Mouse (Mus musculus) intestine, embryonic 14.5 days (tissue): ENCODE results near the gene Prap1. TPM values are rescaled to one million over a fixed set of nuclear protein-coding genes. Genes with fewer than 3 reads are reported as not detected.
"Not testable (repeated sequence)": the region's sequence is repeated elsewhere in the genome, so short reads cannot be mapped to it uniquely, and the experiment has no call there.

Experiments used
- ATAC-seq: fragments of 200-750 bp; cut with Nextera tagmentation; replicated peaks from 2 replicates; pipeline ENCODE4 v1.8.0; 2017; ENCODE audit warnings: low read depth, moderate number of reproducible peaks, moderate TSS enrichment, moderate library complexity; ENCODE audit not compliant: low FRiP score, low TSS enrichment
- DNase-seq: peaks from one replicate; pipeline ENCODE4 v3.0.0-alpha.2; 2018; ENCODE audit warnings: low spot score
- H3K27ac ChIP-seq: fragments of 300-500 bp; sonication (generic); 2 replicates; pipeline ENCODE4 v1.5.1; 2014; ENCODE audit warnings: low read depth, mild to moderate bottlenecking, control low read depth
- H3K27me3 ChIP-seq: fragments of 300-500 bp; sonication (generic); replicated peaks from 2 replicates; pipeline ENCODE4 v1.6.1; 2014; ENCODE audit warnings: low read length, control low read depth; ENCODE audit not compliant: control insufficient read depth, insufficient read depth
- H3K36me3 ChIP-seq: fragments of 300-500 bp; sonication (generic); 2 replicates; pipeline ENCODE4 v1.6.1; 2014; ENCODE audit warnings: low read length, control low read depth; ENCODE audit not compliant: control insufficient read depth, insufficient read depth
- H3K4me1 ChIP-seq: fragments of 300-500 bp; sonication (generic); replicated peaks from 2 replicates; pipeline ENCODE4 v1.6.1; 2014; ENCODE audit warnings: low read length, control low read depth, mixed read lengths; ENCODE audit not compliant: control insufficient read depth, insufficient read depth
- H3K4me2 ChIP-seq: fragments of 300-500 bp; sonication (generic); 2 replicates; pipeline ENCODE4 v1.6.1; 2014; ENCODE audit warnings: low read length
- H3K4me3 ChIP-seq: fragments of 300-500 bp; sonication (generic); 2 replicates; pipeline ENCODE4 v1.5.1; 2014; ENCODE audit warnings: low read depth, low read length, control low read depth, mixed read lengths
- H3K9ac ChIP-seq: fragments of 300-500 bp; sonication (generic); 2 replicates; pipeline ENCODE4 v1.6.1; 2014; ENCODE audit warnings: mild to moderate bottlenecking, low read length
- H3K9me3 ChIP-seq: fragments of 300-500 bp; sonication (generic); 2 replicates; pipeline ENCODE4 v1.6.1; 2016; ENCODE audit warnings: low read length, control low read depth; ENCODE audit not compliant: control insufficient read depth
- WGBS: fragments of 180-500 bp; shearing (Covaris S2); extraction: QIAGEN DNeasy Blood & Tissue Kit; methylation state at CpG from one replicate; pipeline ENCODE4 v1.1.7; 2014; 5-methylcytosine and 5-hydroxymethylcytosine counted together
- polyA plus RNA-seq: library from polyadenylated mRNA; unstranded; fragments of >200 nt; fragmentation: Nextera tagmentation; extraction: Ambion mirVana; gene quantifications from 2 replicates; pipeline ENCODE4 v1.2.1, GENCODE M21; 2014

Gene Prap1
- polyA plus RNA-seq, 1 experiment from 2014 or later: 202 TPM

GRCm38 (mm10) chr7:140132184-140132583 lies 39.0 kb downstream of the Prap1 start:
- not testable (repeated sequence) for H3K4me3 ChIP-seq, H3K27me3 ChIP-seq, H3K4me2 ChIP-seq, H3K9ac ChIP-seq, ATAC-seq, H3K27ac ChIP-seq, H3K4me1 ChIP-seq, H3K9me3 ChIP-seq, DNase-seq
- H3K36me3 ChIP-seq: peaks cover 34% of the 10 kb centered on the region
- WGBS: 96% methylated on average over 7 of the region's 7 CpGs

- H3K4me3 ChIP-seq, H3K27ac ChIP-seq, ATAC-seq, H3K4me1 ChIP-seq, DNase-seq, H3K9ac ChIP-seq, H3K27me3 ChIP-seq, H3K9me3 ChIP-seq, H3K4me2 ChIP-seq: not testable (repeated sequence)
- H3K36me3 ChIP-seq: peaks cover 33% of the 10 kb centered on the region
- WGBS: 85% methylated on average over 5 of the region's 7 CpGs
Measured at GRCm38 (mm10) chr7:140134033-140134432, 40.8 kb downstream of the Prap1 start.

GRCm38 (mm10) chr7:140135106-140135770 lies 42.0 kb downstream of the Prap1 start:
- no peaks in the 10 kb centered on the region for H3K9me3 ChIP-seq
- 95% methylated on average over 5 of the region's 5 CpGs for WGBS
- H3K4me2 ChIP-seq: no peak overlapping the region
- H3K4me3 ChIP-seq: no peak overlapping the region
- 0 out of 2 replicates have a peak, but pooled peaks cover 4% of the 10 kb centered on the region for H3K4me1 ChIP-seq
- ATAC-seq (no peak), DNase-seq (no peak)
- peaks cover 22% of the 10 kb centered on the region for H3K36me3 ChIP-seq
- H3K27me3 ChIP-seq: no peaks in the 10 kb centered on the region
- H3K9ac ChIP-seq: no peak overlapping the region
- H3K27ac ChIP-seq: no peak overlapping the region

GRCm38 (mm10) chr7:140137135-140138020 lies 44.2 kb downstream of the Prap1 start, which contains the start of gene Mtg1:
Gene Mtg1, plus strand, starts transcription at chr7:140137564.
- Histone ChIP-seq H3K27ac (peak within 1 kb of the TSS; percentile 40), H3K36me3 (peaks cover 15% of the 10 kb centered on the region), H3K4me2 (peak within 1 kb of the TSS; percentile 80), H3K4me1 (0 out of 2 replicates have a peak, but pooled peaks cover 4% of the 10 kb centered on the region), H3K4me3 (peak within 1 kb of the TSS; percentile 68), H3K9me3 (no peaks in the 10 kb centered on the region), H3K9ac (peak within 1 kb of the TSS; percentile 88), H3K27me3 (no peaks in the 10 kb centered on the region)
- WGBS: 2% methylated on average over 39 of the region's 39 CpGs
- ATAC-seq: peak; percentile 98
- DNase-seq: peak; percentile 98

GRCm38 (mm10) chr7:140138021-140138310 lies 44.8 kb downstream of the Prap1 start:
- Histone ChIP-seq H3K4me2 (peak overlapping the region; percentile 80), H3K27me3 (no peaks in the 10 kb centered on the region), H3K4me3 (peak overlapping the region; percentile 68), H3K4me1 (0 out of 2 replicates have a peak, but pooled peaks cover 4% of the 10 kb centered on the region), H3K36me3 (peaks cover 15% of the 10 kb centered on the region), H3K27ac (peak overlapping the region; percentile 40), H3K9ac (peak overlapping the region; percentile 88), H3K9me3 (no peaks in the 10 kb centered on the region)
- no peak for DNase-seq
- ATAC-seq: no peak
- 2% methylated on average over 8 of the region's 8 CpGs for whole genome bisulfite sequencing

GRCm38 (mm10) chr7:140141350-140141749 lies 48.2 kb downstream of the Prap1 start:
- 6% methylated on average over 14 of the region's 14 CpGs for WGBS
- ATAC-seq (no peak), DNase-seq (no peak)
- no peak overlapping the region for H3K4me2 ChIP-seq
- no peak overlapping the region for H3K9ac ChIP-seq
- H3K4me1 ChIP-seq: 0 out of 2 replicates have a peak, but pooled peaks cover 4% of the 10 kb centered on the region
- 0 out of 2 replicates have a peak, but pooled peaks cover 3% of the 10 kb centered on the region for H3K36me3 ChIP-seq
- no peaks in the 10 kb centered on the region for H3K27me3 ChIP-seq
- no peak overlapping the region for H3K27ac ChIP-seq
- H3K4me3 ChIP-seq: no peak overlapping the region
- no peaks in the 10 kb centered on the region for H3K9me3 ChIP-seq

GRCm38 (mm10) chr7:140144550-140144949 lies 51.4 kb downstream of the Prap1 start:
- no peak overlapping the region for H3K27ac ChIP-seq
- no peak for ATAC-seq

More at GRCm38 (mm10) chr7:140144550-140144949, 51.4 kb downstream of the Prap1 start:
- no peaks in the 10 kb centered on the region for H3K4me1 ChIP-seq
- WGBS: 85% methylated on average over 4 of the region's 4 CpGs
- H3K9me3 ChIP-seq: no peaks in the 10 kb centered on the region
- no peaks in the 10 kb centered on the region for H3K27me3 ChIP-seq
- no peak for DNase-seq
- H3K4me2 ChIP-seq: no peak overlapping the region
- H3K4me3 ChIP-seq: no peak overlapping the region
- peaks cover 8% of the 10 kb centered on the region; the same call in 1 of the 2 replicates for H3K36me3 ChIP-seq
- no peak overlapping the region for H3K9ac ChIP-seq
